Mouse (Mus musculus) heart, embryonic 11.5 days (tissue): ENCODE results near the gene Tekt4. TPM values are rescaled to one million over a fixed set of nuclear protein-coding genes. Genes with fewer than 3 reads are reported as not detected.

Source experiments
- ATAC-seq: fragments of 200-750 bp; cut with Nextera tagmentation; replicated peaks from 2 replicates; pipeline ENCODE4 v1.8.0; 2017; ENCODE audit warnings: moderate library complexity; ENCODE audit not compliant: insufficient number of reproducible peaks, low FRiP score, low TSS enrichment
- H3K27ac ChIP-seq: fragments of 300-500 bp; sonication (generic); 2 replicates; pipeline ENCODE4 v1.5.1; 2014; ENCODE audit warnings: mild to moderate bottlenecking, low read depth, low read length
- H3K27me3 ChIP-seq: fragments of 300-500 bp; sonication (generic); 2 replicates; pipeline ENCODE4 v1.6.1; 2014; ENCODE audit warnings: mild to moderate bottlenecking, low read length, mixed read lengths; ENCODE audit not compliant: control insufficient read depth, insufficient read depth
- H3K36me3 ChIP-seq: fragments of 300-500 bp; sonication (generic); 2 replicates; pipeline ENCODE4 v1.6.1; 2014; ENCODE audit warnings: mild to moderate bottlenecking, low read length, moderate library complexity, mixed read lengths; ENCODE audit not compliant: control insufficient read depth, insufficient read depth
- H3K4me1 ChIP-seq: fragments of 300-500 bp; sonication (generic); 2 replicates; pipeline ENCODE4 v1.6.1; 2014; ENCODE audit warnings: low read length; ENCODE audit not compliant: control insufficient read depth, insufficient read depth
- H3K4me2 ChIP-seq: fragments of 300-500 bp; sonication (generic); 2 replicates; pipeline ENCODE4 v1.6.1; 2014; ENCODE audit warnings: mild to moderate bottlenecking, moderate library complexity
- H3K4me3 ChIP-seq: fragments of 300-500 bp; sonication (generic); 2 replicates; pipeline ENCODE4 v1.5.1; 2014; ENCODE audit warnings: low read depth, low read length
- H3K9ac ChIP-seq: fragments of 300-500 bp; sonication (generic); 2 replicates; pipeline ENCODE4 v1.6.1; 2014; ENCODE audit warnings: mild to moderate bottlenecking, low read depth, low read length, moderate library complexity
- H3K9me3 ChIP-seq: fragments of 300-500 bp; sonication (generic); replicated peaks from 2 replicates; pipeline ENCODE4 v1.6.1; 2016; ENCODE audit warnings: low read length; ENCODE audit not compliant: control insufficient read depth
- WGBS: fragments of 180-500 bp; shearing (Covaris S2); extraction: QIAGEN DNeasy Blood & Tissue Kit; methylation state at CpG from one replicate; pipeline ENCODE4 v1.1.7; 2014; ENCODE audit not compliant: insufficient replicate concordance; 5-methylcytosine and 5-hydroxymethylcytosine counted together
- polyA plus RNA-seq: library from polyadenylated mRNA; unstranded; fragments of >200 nt; fragmentation: Nextera tagmentation; extraction: Ambion mirVana; gene quantifications from 2 replicates; pipeline ENCODE4 v1.2.1, GENCODE M21; 2014

Gene Tekt4
- polyA plus RNA-seq, 1 experiment from 2014 or later: 1.2 TPM

DNA sequence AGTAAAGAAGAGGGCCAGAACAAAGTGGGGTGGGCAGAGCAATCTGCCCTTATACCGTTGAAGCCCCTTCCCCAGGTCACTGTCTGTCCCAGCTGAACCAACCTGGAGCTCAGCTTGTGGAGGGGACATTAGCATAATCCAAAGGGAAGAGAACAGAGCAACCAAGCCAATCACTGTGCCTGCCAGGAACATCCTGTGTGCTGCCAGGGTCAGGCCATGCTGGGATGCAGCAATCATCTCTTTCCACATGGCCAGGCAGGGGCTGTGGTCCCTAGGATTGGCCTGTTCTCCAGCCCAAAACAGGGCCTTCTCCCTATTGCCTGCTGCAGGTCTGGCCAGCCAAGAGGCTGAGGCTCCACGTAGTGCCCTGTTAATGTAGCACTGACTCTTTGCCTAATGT, 28.4 kb upstream of the Tekt4 start:
- no peak for ATAC-seq
- Histone ChIP-seq H3K9ac (no peak overlapping the region), H3K4me2 (no peak overlapping the region), H3K36me3 (peaks cover 4% of the 10 kb centered on the region), H3K4me1 (peaks cover 63% of the 10 kb centered on the region), H3K27me3 (peaks cover 3% of the 10 kb centered on the region; the same call in 1 of the 2 replicates), H3K4me3 (no peak overlapping the region), H3K9me3 (no peaks in the 10 kb centered on the region), H3K27ac (no peak overlapping the region)
- WGBS: 71% methylated on average over 2 of the region's 2 CpGs

DNA sequence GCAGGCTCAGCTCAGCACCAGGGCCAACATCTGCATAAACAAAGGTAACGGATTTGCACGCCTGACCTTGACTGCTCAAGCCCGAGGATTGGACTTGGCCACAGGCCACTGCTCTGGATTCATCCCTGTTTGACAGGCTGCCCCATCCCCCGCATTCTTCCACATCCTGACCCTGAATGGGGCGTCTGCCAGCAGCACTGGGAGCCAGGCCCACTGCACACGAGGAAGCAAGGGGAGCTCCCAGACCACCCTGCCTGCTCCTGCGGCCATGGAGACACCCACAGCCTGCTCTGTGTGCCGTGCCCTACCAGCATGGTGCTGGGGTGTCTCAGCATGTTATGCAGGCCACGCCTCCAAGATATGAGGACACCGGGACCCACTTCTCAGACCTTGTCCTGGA, 27.0 kb upstream of the Tekt4 start:
- H3K36me3 ChIP-seq: peaks cover 4% of the 10 kb centered on the region
- ATAC-seq: peak; percentile 22; the same call in 1 of the 2 replicates
- H3K9ac ChIP-seq: no peak overlapping the region
- peaks cover 3% of the 10 kb centered on the region; the same call in 1 of the 2 replicates for H3K27me3 ChIP-seq
- H3K4me1 ChIP-seq: peaks cover 74% of the 10 kb centered on the region
- WGBS: 21% methylated on average over 10 of the region's 10 CpGs
- H3K4me2 ChIP-seq: peak overlapping the region; percentile 22; the same call in 1 of the 2 replicates
- H3K27ac ChIP-seq: peak overlapping the region; percentile 29; the same call in 1 of the 2 replicates
- H3K4me3 ChIP-seq: no peak overlapping the region
- no peaks in the 10 kb centered on the region for H3K9me3 ChIP-seq

DNA sequence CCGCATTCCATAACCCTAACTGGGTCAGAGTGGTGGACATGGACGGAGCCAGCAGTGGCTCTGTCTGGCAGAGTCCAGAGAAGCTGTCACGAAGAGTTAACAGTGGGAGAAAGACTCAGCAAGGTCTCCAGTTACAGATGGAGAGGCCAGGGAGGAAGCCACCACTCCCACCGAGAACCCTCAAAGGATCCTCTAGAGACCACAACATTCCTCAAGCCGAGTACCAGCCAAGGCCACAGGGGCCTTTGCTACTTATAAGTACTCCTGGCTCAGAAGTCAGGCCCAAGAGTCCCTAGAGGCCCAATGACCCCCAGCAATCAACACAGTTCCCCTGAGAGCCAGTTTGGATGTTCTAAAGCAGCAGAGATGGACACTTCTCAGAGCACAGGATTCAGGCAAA, 25.2 kb upstream of the Tekt4 start:
- H3K36me3 ChIP-seq: peaks cover 4% of the 10 kb centered on the region
- H3K9me3 ChIP-seq: no peaks in the 10 kb centered on the region
- peaks cover 3% of the 10 kb centered on the region; the same call in 1 of the 2 replicates for H3K27me3 ChIP-seq
- H3K9ac ChIP-seq: no peak overlapping the region
- H3K4me1 ChIP-seq: peaks cover 74% of the 10 kb centered on the region
- H3K27ac ChIP-seq: no peak overlapping the region
- 41% methylated on average over 5 of the region's 5 CpGs for WGBS
- no peak for ATAC-seq
- no peak overlapping the region; the same call in 1 of the 2 replicates for H3K4me2 ChIP-seq
- no peak overlapping the region for H3K4me3 ChIP-seq

DNA sequence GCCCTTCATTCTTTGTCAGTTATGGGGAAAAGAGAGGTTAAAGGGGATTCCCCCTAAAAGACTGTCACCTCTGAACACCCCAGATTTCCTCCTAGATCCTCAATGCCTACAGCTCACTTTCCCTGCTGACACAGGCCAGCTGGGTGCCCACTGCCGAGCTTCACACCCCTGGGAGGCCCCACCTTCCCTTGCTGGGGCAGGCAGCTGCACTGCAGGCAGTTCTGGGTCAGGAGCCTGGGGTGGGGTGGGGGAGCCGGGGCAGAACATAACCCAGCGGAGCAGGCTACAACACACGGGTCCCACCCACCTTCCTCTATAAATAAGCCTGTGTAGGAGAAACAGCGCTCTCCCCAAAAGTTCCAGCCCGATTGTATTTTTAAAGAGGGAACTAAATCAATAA, 24.5 kb upstream of the Tekt4 start:
- peak overlapping the region; percentile 73 for H3K27ac ChIP-seq
- H3K4me3 ChIP-seq: 0 out of 2 replicates have a peak overlapping the region, but pooled peaks have one; percentile 64
- ATAC-seq: no peak
- WGBS: 25% methylated on average over 6 of the region's 6 CpGs
- peaks cover 68% of the 10 kb centered on the region for H3K4me1 ChIP-seq
- peaks cover 4% of the 10 kb centered on the region for H3K36me3 ChIP-seq
- no peaks in the 10 kb centered on the region for H3K9me3 ChIP-seq
- H3K4me2 ChIP-seq: peak overlapping the region; percentile 74
- peak overlapping the region; percentile 50; the same call in 1 of the 2 replicates for H3K9ac ChIP-seq
- peaks cover 3% of the 10 kb centered on the region; the same call in 1 of the 2 replicates for H3K27me3 ChIP-seq

DNA sequence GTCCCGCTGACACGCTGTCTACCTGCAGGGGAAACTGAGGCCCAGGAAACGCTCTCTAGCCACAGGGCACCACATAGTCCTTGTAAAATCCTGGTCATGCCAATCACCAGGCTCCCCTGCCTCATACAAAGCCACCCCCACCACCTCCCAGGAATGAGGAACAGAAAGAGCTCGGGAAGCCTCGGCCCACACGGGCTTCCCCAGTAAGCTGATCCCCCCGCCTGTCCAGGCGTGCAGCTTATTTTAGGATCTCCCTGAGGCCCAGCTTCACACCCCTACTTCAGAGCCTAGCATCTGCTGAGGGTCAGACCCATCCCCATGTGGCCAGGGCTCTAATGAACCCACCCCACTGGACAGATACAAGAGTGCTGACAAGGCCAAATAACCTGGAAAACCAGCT, 23.9 kb upstream of the Tekt4 start:
- no peaks in the 10 kb centered on the region for H3K9me3 ChIP-seq
- peak overlapping the region; percentile 74 for H3K4me2 ChIP-seq
- H3K4me1 ChIP-seq: peaks cover 61% of the 10 kb centered on the region
- H3K27me3 ChIP-seq: peaks cover 3% of the 10 kb centered on the region; the same call in 1 of the 2 replicates
- H3K36me3 ChIP-seq: peaks cover 4% of the 10 kb centered on the region
- 0 out of 2 replicates have a peak overlapping the region, but pooled peaks have one; percentile 50 for H3K9ac ChIP-seq
- H3K4me3 ChIP-seq: 0 out of 2 replicates have a peak overlapping the region, but pooled peaks have one; percentile 64
- ATAC-seq: no peak
- 28% methylated on average over 8 of the region's 8 CpGs for WGBS
- peak overlapping the region; percentile 73 for H3K27ac ChIP-seq

DNA sequence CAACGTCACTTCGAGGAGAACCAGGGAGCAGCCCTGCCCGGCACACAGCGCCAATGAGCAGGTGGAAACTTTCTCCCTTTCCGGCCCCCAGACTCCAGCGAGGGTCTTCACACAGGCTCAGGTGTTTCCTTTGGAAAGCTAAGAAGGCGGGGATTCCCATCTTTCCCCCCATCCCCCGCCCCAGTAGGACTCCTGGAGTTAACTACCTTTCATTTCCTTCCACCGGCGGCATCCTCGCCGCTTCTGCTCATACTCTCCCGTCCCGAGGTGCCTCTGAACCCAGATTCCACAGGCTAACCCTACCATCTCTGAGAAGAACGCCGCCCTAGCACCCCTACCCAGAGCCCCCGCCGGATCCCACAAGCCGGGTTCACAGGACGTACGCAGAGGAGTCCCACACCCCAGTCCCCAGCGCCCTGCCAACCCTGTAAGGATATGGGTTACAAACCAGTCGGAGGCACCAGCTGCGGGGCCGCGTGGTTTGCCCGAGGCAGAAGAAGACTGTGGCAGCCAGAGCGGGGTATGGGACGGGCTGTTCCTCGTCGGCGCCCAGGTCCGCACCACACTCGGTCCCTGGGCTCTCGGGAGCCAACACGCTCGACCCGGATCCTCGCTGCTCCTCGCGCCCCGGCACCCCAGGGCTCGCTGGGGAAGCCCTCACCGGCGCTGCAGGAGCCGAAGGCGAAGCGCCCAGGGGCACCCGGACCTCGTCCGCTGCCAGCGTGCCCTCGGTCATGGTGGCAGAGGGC, 21.8 kb upstream of the Tekt4 start:
- H3K27me3 ChIP-seq: peaks cover 3% of the 10 kb centered on the region; the same call in 1 of the 2 replicates
- no peaks in the 10 kb centered on the region for H3K9me3 ChIP-seq
- H3K4me1 ChIP-seq: peaks cover 40% of the 10 kb centered on the region
- peak overlapping the region; percentile 88 for H3K9ac ChIP-seq
- peak overlapping the region; percentile 74 for H3K4me2 ChIP-seq
- peak overlapping the region; percentile 64 for H3K4me3 ChIP-seq
- ATAC-seq: no peak
- H3K36me3 ChIP-seq: peaks cover 4% of the 10 kb centered on the region
- H3K27ac ChIP-seq: peak overlapping the region; percentile 77
- 1% methylated on average over 51 of the region's 53 CpGs for WGBS

DNA sequence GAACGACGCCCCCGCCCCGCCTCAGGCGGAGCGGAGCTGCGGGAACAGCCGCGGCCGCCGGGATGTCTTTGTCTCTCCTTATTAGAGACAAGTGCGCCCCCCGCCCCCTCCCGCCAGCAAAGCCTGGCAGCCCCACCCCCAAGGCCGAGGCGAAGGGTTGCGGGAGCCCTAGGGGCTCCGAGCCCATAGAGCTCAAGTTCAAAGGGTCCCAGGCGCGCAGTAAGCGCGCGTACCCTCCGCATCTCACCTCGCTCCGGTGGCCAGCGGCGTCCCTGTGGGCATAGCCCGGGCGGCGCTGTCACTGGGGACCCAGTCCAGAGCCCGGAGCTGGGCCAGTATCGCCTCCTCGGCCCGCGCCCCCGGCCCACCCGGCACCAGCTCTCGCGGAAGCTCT, 21.2 kb upstream of the Tekt4 start:
- ATAC-seq: peak; percentile 20; the same call in 1 of the 2 replicates
- Histone ChIP-seq H3K27ac (peak overlapping the region; percentile 77), H3K36me3 (peaks cover 2% of the 10 kb centered on the region; the same call in 1 of the 2 replicates), H3K9me3 (no peaks in the 10 kb centered on the region), H3K4me1 (peaks cover 35% of the 10 kb centered on the region), H3K9ac (peak overlapping the region; percentile 88), H3K27me3 (peaks cover 3% of the 10 kb centered on the region; the same call in 1 of the 2 replicates), H3K4me2 (peak overlapping the region; percentile 74), H3K4me3 (peak overlapping the region; percentile 64)
- WGBS: under 1% methylated on average over 36 of the region's 40 CpGs

DNA sequence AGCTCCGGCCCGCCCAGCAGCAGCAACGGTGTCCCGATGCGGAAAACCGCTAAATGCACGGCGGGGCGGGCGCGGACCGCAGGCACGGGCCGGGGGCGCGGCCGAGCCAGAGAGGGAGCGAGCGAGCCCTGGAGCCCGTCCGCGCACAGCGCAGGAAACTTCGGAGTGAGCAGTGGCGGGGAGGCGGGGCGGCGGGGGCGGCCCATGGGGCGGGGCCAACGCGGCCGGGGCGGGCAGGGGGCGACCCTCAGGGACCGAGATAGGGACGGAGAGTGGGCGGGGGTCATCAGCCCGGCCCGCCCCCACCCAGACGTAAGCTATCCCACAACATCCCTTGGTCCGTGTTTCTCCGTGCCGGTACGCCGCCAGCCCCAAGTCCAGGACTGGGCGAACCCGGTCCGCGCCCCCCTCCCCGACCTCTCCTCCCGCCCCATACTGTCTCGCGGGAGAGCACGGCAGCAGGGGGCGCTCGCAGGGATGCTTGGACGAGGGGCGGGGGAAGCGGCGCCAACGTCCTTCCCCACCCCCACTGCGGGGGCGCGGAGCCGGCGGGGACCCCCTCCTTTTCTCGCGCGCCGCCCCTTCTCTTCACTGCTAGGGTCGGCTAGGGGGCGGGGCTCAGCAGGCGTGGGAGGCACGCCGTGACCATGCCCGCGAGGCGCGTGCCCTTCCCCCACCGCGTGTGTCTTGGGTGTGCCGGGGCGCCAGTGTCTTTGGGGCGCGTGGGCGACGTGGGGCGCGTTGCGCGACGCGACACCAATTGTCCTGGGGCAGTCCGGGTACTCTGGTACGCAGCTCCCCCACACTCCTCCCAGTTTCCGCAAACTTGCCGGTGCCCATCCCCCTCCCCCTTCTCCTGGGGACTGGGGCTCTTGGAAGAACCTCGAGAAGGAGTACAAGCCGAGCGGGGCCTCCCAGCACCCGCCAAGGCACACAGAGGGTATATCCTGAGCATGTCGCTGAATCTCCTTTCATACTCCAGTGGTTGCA, 20.5 kb upstream of the Tekt4 start, which contains the start of gene Cacna1h:
Gene Cacna1h, minus strand, starts transcription at position 167 of the 990 bp plus-strand sequence.
- under 1% methylated on average over 68 of the region's 103 CpGs for WGBS
- Histone ChIP-seq H3K4me3 (peak within 1 kb of the TSS; percentile 64), H3K9me3 (no peaks in the 10 kb centered on the region), H3K4me2 (peak within 1 kb of the TSS; percentile 74), H3K27me3 (peaks cover 3% of the 10 kb centered on the region; the same call in 1 of the 2 replicates), H3K4me1 (peaks cover 34% of the 10 kb centered on the region), H3K27ac (peak within 1 kb of the TSS; percentile 77), H3K9ac (peak within 1 kb of the TSS; percentile 88), H3K36me3 (no peaks in the 10 kb centered on the region; the same call in 1 of the 2 replicates)
- ATAC-seq: peak; percentile 81
